ENCODE assay signal across 9 mouse cellular contexts in the genomic region with DNA sequence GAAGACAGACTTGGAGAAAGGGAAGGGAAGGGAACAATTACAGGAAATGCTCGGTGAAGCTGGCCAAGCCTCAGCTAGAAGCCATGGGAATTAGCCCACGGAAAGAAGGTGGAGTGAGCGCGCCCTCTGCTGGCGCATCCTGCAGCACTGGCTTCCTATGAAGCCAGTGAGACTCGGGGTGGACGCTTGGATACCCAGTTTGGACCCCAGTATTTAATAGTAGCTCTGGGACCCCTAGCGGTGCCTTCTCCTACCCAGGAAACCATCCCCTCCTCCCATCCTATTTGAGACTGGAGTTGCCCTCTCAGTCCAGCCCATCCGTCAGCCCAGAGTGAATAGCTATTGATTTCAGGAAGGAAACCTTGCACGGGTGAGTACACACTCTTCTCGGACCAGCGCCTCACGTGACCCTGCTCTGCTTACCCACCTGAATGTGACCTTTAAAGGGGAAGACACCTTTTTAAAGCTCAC. TPM values are rescaled to one million over a fixed set of nuclear protein-coding genes. Genes with fewer than 3 reads are reported as not detected.
DNase-seq lines count a peak whose midpoint lies in the region; ATAC-seq and TF ChIP-seq lines count a peak whose summit lies in the region.
"Had no signal": no experiment of that assay in that cellular context is flagged by ENCODE, and none has a peak within 500 bp of the region (broad histone marks: within the 10 kb centered on the region; RNA-seq: fewer than 3 reads in every experiment).

A gene (plus strand): TSS at position 278 of the 471 bp plus-strand sequence.

- no peak within 1 kb of the TSS for H3K9ac ChIP-seq in embryonic facial prominence, embryonic 15.5 days
- peak within 1 kb of the TSS; percentile 59 for H3K9ac ChIP-seq in heart, embryonic 11.5 days (ENCODE audit: low read depth, low read length)
- no peak within 1 kb of the TSS for H3K9ac ChIP-seq in kidney, embryonic 14.5 days (ENCODE audit: low read depth, low read length)
- peak within 1 kb of the TSS; percentile 38 for H3K9ac ChIP-seq in limb, embryonic 14.5 days (ENCODE audit: low read depth, low read length, severe bottlenecking)
- H3K9ac ChIP-seq in midbrain, embryonic 14.5 days (replicated peaks; ENCODE audit: low read length) = peak within 1 kb of the TSS; percentile 14

- H3K4me3 ChIP-seq in embryonic facial prominence, embryonic 15.5 days (replicated peaks) = peak within 1 kb of the TSS; percentile 30
- H3K4me3 ChIP-seq in heart, embryonic 11.5 days (ENCODE audit: low read depth, low read length) = peak within 1 kb of the TSS; percentile 27; the same call in 1 of the 2 replicates
- H3K4me3 ChIP-seq in kidney, embryonic 14.5 days (ENCODE audit: low read length) = peak within 1 kb of the TSS; percentile 14; the same call in 1 of the 2 replicates
- H3K4me3 ChIP-seq in limb, embryonic 14.5 days (replicated peaks; ENCODE audit: low read length) = peak within 1 kb of the TSS; percentile 23
- 0 out of 2 replicates have a peak within 1 kb of the TSS, but pooled peaks have one; percentile 5 for H3K4me3 ChIP-seq in midbrain, embryonic 14.5 days (replicated peaks; ENCODE audit: low read depth, low read length)

- peak within 1 kb of the TSS; percentile 49 for H3K4me2 ChIP-seq in embryonic facial prominence, embryonic 15.5 days (replicated peaks)
- H3K4me2 ChIP-seq in heart, embryonic 11.5 days = peak within 1 kb of the TSS; percentile 61
- peak within 1 kb of the TSS; percentile 38 for H3K4me2 ChIP-seq in kidney, embryonic 14.5 days (replicated peaks; ENCODE audit: low read depth, low read length)
- H3K4me2 ChIP-seq in limb, embryonic 14.5 days (replicated peaks; ENCODE audit: low read depth, low read length, severe bottlenecking) = peak within 1 kb of the TSS; percentile 51
- H3K4me2 ChIP-seq in midbrain, embryonic 14.5 days (ENCODE audit: low read length) = peak within 1 kb of the TSS; percentile 50

- H3K36me3 ChIP-seq in embryonic facial prominence, embryonic 15.5 days = no peaks in the 10 kb centered on the region
- H3K36me3 ChIP-seq in heart, embryonic 11.5 days (ENCODE audit: control insufficient read depth, insufficient read depth, low read length) = no peaks in the 10 kb centered on the region
- no peaks in the 10 kb centered on the region for H3K36me3 ChIP-seq in kidney, embryonic 14.5 days (ENCODE audit: control insufficient read depth, insufficient read depth, low read length)
- H3K36me3 ChIP-seq in limb, embryonic 14.5 days (ENCODE audit: control insufficient read depth, insufficient read depth, low read length) = no peaks in the 10 kb centered on the region
- H3K36me3 ChIP-seq in midbrain, embryonic 14.5 days (ENCODE audit: control insufficient read depth, insufficient read depth, low read length) = no peaks in the 10 kb centered on the region
- H3K36me3 ChIP-seq: G1E had no signal

- no peak for TF ChIP-seq POLR2A in limb, embryonic 14.5 days (IDR thresholded peaks at IDR 0.05; ENCODE audit: borderline replicate concordance, extremely low read depth, insufficient read depth, insufficient read length)

- peak within 1 kb of the TSS; percentile 49 for H3K27ac ChIP-seq in embryonic facial prominence, embryonic 15.5 days (replicated peaks)
- peak within 1 kb of the TSS; percentile 57; the same call in 1 of the 2 replicates for H3K27ac ChIP-seq in heart, embryonic 11.5 days (ENCODE audit: low read depth, low read length)
- peak within 1 kb of the TSS; percentile 66; the same call in 1 of the 2 replicates for H3K27ac ChIP-seq in kidney, embryonic 14.5 days (ENCODE audit: low read depth, low read length)
- peak within 1 kb of the TSS; percentile 48; the same call in 1 of the 2 replicates for H3K27ac ChIP-seq in limb, embryonic 14.5 days (replicated peaks; ENCODE audit: low read depth, low read length)
- H3K27ac ChIP-seq in midbrain, embryonic 14.5 days (replicated peaks; ENCODE audit: low read depth, low read length) = peak within 1 kb of the TSS; percentile 28

- no peaks in the 10 kb centered on the region; the same call in 1 of the 2 replicates for H3K27me3 ChIP-seq in embryonic facial prominence, embryonic 15.5 days
- no peaks in the 10 kb centered on the region for H3K27me3 ChIP-seq in heart, embryonic 11.5 days (ENCODE audit: control insufficient read depth, insufficient read depth, low read length)
- H3K27me3 ChIP-seq in kidney, embryonic 14.5 days (ENCODE audit: control insufficient read depth, insufficient read depth, low read length) = no peaks in the 10 kb centered on the region
- no peaks in the 10 kb centered on the region for H3K27me3 ChIP-seq in limb, embryonic 14.5 days (ENCODE audit: control insufficient read depth, insufficient read depth, low read length)
- H3K27me3 ChIP-seq in midbrain, embryonic 14.5 days (ENCODE audit: control insufficient read depth, insufficient read depth, low read length) = no peaks in the 10 kb centered on the region

- no peaks in the 10 kb centered on the region for H3K9me3 ChIP-seq in embryonic facial prominence, embryonic 15.5 days (replicated peaks)
- H3K9me3 ChIP-seq in heart, embryonic 11.5 days (replicated peaks; ENCODE audit: control insufficient read depth, low read length) = no peaks in the 10 kb centered on the region
- H3K9me3 ChIP-seq in kidney, embryonic 14.5 days (ENCODE audit: control insufficient read depth, low read length) = no peaks in the 10 kb centered on the region
- H3K9me3 ChIP-seq in limb, embryonic 14.5 days (ENCODE audit: control insufficient read depth, low read length) = no peaks in the 10 kb centered on the region
- no peaks in the 10 kb centered on the region for H3K9me3 ChIP-seq in midbrain, embryonic 14.5 days (ENCODE audit: control insufficient read depth, low read length)

- DNase-seq in 3134 (ENCODE audit: extremely low read depth, insufficient read length, low spot score) = peak; percentile 66
- peak; percentile 92 for DNase-seq in brain, adult 2 months (ENCODE audit: low read depth, low spot score)
- peak; percentile 92 for DNase-seq in limb, embryonic 14.5 days (ENCODE audit: low spot score)
- DNase-seq in midbrain, embryonic 14.5 days = peak; percentile 95
- peak; percentile 23 for DNase-seq in spleen, adult 12 weeks (ENCODE audit: low spot score)

- peak; percentile 66; the same call in 1 of the 2 replicates for ATAC-seq in embryonic facial prominence, embryonic 15.5 days (ENCODE audit: insufficient number of reproducible peaks, low FRiP score, low TSS enrichment, low read depth)
- 0 out of 2 replicates have a peak, but pooled peaks have one; percentile 43 for ATAC-seq in heart, embryonic 11.5 days (replicated peaks; ENCODE audit: insufficient number of reproducible peaks, low FRiP score, low TSS enrichment)
- ATAC-seq in kidney, embryonic 14.5 days (ENCODE audit: low FRiP score, low TSS enrichment) = peak; percentile 89
- ATAC-seq in limb, embryonic 14.5 days (ENCODE audit: low FRiP score, low read depth) = peak; percentile 90
- peak; percentile 66 for ATAC-seq in midbrain, embryonic 14.5 days (ENCODE audit: low FRiP score, low TSS enrichment)

- WGBS in embryonic facial prominence, embryonic 15.5 days = under 1% methylated on average over 13 of the region's 13 CpGs
- WGBS in heart, embryonic 11.5 days (ENCODE audit: insufficient replicate concordance) = under 1% methylated on average over 13 of the region's 13 CpGs
- WGBS in kidney, embryonic 14.5 days = under 1% methylated on average over 13 of the region's 13 CpGs
- 1% methylated on average over 13 of the region's 13 CpGs for WGBS in limb, embryonic 14.5 days
- under 1% methylated on average over 13 of the region's 13 CpGs for WGBS in midbrain, embryonic 14.5 days

- H3K4me1 ChIP-seq in embryonic facial prominence, embryonic 15.5 days = peaks cover 15% of the 10 kb centered on the region
- H3K4me1 ChIP-seq in heart, embryonic 11.5 days (ENCODE audit: control insufficient read depth, insufficient read depth, low read length) = peaks cover 5% of the 10 kb centered on the region; the same call in 1 of the 2 replicates
- peaks cover 10% of the 10 kb centered on the region; the same call in 1 of the 2 replicates for H3K4me1 ChIP-seq in kidney, embryonic 14.5 days (ENCODE audit: control insufficient read depth, insufficient read depth, low read length)
- H3K4me1 ChIP-seq in limb, embryonic 14.5 days (ENCODE audit: control insufficient read depth, insufficient read depth, low read length) = 0 out of 2 replicates have a peak, but pooled peaks cover 6% of the 10 kb centered on the region
- H3K4me1 ChIP-seq in midbrain, embryonic 14.5 days (ENCODE audit: control insufficient read depth, insufficient read depth, low read length) = 0 out of 2 replicates have a peak, but pooled peaks cover 8% of the 10 kb centered on the region

RNA-seq across cellular contexts. Expression of the gene that starts here (rescaled TPM):
- 0.79 and 1.3 TPM in 2 replicates for polyA plus RNA-seq in embryonic facial prominence, embryonic 15.5 days (2015; fragmentation: Nextera tagmentation; extraction: Ambion mirVana)
- not detected in 2 replicates for polyA plus RNA-seq in heart, embryonic 11.5 days (2014; fragmentation: Nextera tagmentation; extraction: Ambion mirVana)
- 0.15 and 0.31 TPM in 2 replicates for polyA plus RNA-seq in kidney, embryonic 14.5 days (2014; fragmentation: Nextera tagmentation; extraction: Ambion mirVana)
- polyA plus RNA-seq in limb, embryonic 14.5 days (2012; rRNA removed) = 0.09 and 0.18 TPM in 2 replicates
- polyA plus RNA-seq in limb, embryonic 14.5 days (2014; fragmentation: Nextera tagmentation; extraction: Ambion mirVana) = not detected in 2 replicates
- 0.15 TPM in 1 of 2 replicates, not detected in the other for polyA plus RNA-seq in midbrain, embryonic 14.5 days (2014; fragmentation: Nextera tagmentation; extraction: Ambion mirVana)
- polyA plus RNA-seq: G1E had no signal

Comparison
In these comparisons a context has a peak if more than half of its experiments do, and no peak if none do; other contexts are left out.
1. Peak in every context shown above with its lines: DNase-seq, ATAC-seq, H3K4me3 ChIP-seq and H3K27ac ChIP-seq.
2. Peak in ATAC-seq, H3K4me3 ChIP-seq, H3K27ac ChIP-seq, H3K9ac ChIP-seq and H3K4me2 ChIP-seq in heart, embryonic 11.5 days; RNA of the gene not detected or under 1 TPM.
3. Peak in ATAC-seq, H3K4me3 ChIP-seq, H3K27ac ChIP-seq and H3K4me2 ChIP-seq in kidney, embryonic 14.5 days; RNA of the gene not detected or under 1 TPM.
4. Peak in DNase-seq, ATAC-seq, H3K4me3 ChIP-seq, H3K27ac ChIP-seq, H3K9ac ChIP-seq and H3K4me2 ChIP-seq in limb, embryonic 14.5 days; RNA of the gene not detected or under 1 TPM.
5. Peak in DNase-seq, ATAC-seq, H3K4me3 ChIP-seq, H3K27ac ChIP-seq, H3K9ac ChIP-seq and H3K4me2 ChIP-seq in midbrain, embryonic 14.5 days; RNA of the gene not detected or under 1 TPM.
6. DNase-seq: peak in every context shown above with its lines; median percentile 95 in midbrain, embryonic 14.5 days; 92 in brain, adult 2 months; 92 in limb, embryonic 14.5 days; 66 in 3134; 23 in spleen, adult 12 weeks.